Mouse (Mus musculus) liver, adult 2 months (tissue): ENCODE measurements around the gene 1700012B07Rik.

Source experiments
- CTCF ChIP-seq: fragments of 200-500 bp; IDR thresholded peaks from 2 replicates; pipeline ENCODE4 v1.5.1; 2011; ENCODE audit warnings: low read depth, low read length, control low read depth
- POLR2A ChIP-seq: fragments of 200-500 bp; IDR thresholded peaks from 2 replicates; pipeline ENCODE4 v1.6.1; 2011; ENCODE audit warnings: low read length, control low read depth; ENCODE audit not compliant: insufficient read depth; ENCODE audit errors: extremely low read depth

DNA sequence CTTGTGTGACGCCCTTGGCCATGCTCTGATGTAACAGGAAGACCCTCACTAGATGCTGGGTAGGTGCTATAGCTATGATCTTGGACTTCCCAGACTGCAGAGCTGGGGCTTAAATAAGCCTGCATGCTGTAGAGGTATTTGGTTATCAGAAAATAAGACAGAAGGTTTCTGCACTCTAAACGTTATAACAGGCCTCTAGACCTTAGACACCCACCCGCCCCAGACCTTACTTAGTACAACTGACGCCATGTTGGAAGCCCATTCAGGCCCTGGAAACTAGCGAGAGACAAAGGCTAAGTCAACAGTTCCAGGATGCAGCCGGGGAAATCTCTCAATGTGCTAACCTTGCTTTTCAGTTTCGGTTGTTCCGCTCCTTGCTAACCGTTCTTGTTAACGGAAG, 44.2 kb upstream of the 1700012B07Rik start:
- no peak for TF ChIP-seq POLR2A
- TF ChIP-seq CTCF, result no peak
